Mouse (Mus musculus) monocyte, adult 5-6 weeks (primary cell): ENCODE measurements around the gene Mphosph8. TPM values are rescaled to one million over a fixed set of nuclear protein-coding genes. Genes with fewer than 3 reads are reported as not detected.

Experiments
- ATAC-seq: fragments of 153-309, 156-312 bp; replicated peaks from 2 replicates; pipeline ENCODE4 v1.8.0; 2017; ENCODE audit warnings: mild to moderate bottlenecking; ENCODE audit not compliant: low TSS enrichment, insufficient number of reproducible peaks, severe bottlenecking, poor library complexity, low FRiP score
- total RNA-seq: library from RNA; stranded (forward); fragments of 200-1000, 200-491, 200-594 nt; gene quantifications from 3 replicates; pipeline ENCODE4 v1.2.3, GENCODE M21; 2017

The Mphosph8 gene
- total RNA-seq: 20.5 to 54.0 TPM (median 23.9 TPM) in 3 replicates

DNA sequence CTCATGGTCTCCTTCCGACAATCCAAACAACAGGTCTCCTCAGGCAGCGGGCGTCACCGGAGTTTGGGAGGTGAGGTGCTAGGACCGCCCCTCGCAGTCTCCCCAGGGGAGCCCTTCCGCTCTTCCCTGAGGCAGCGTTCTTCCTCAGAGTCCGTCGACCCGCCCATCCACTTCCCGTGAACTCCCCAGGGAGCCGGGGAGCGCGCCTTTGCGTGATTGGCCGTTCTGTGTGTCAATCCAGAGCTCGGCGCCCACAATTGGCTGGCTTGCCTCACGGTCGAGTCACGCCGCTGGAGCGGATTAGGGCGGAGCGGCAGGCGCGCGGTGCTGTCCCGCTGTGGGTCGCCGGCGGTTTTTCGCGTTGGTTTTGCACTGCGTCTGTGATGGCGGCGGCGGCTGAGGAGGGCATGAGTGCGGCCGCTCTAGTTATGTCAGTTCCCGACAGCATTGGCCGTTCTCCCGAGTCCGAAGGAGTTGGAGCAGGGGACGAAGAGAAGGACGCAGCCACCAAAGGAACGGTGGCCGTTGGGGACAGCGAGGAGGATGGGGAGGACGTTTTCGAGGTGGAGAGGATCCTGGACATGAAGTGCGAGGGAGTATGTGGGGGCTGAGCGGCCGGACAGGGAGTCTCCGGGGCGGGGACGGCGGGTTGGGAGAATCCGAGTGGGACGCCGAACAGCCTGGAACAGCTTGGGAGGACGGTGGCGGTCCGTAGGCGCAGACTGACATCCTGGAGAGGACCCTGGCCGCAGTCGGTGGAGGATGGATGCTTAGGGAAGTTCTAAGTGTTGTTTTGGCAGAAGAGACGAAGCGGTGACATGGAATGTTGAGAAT lies at the start of gene Mphosph8:
Mphosph8 (plus strand) TSS at position 280 of the 834 bp plus-strand sequence.
- peak; percentile 100 for ATAC-seq

DNA sequence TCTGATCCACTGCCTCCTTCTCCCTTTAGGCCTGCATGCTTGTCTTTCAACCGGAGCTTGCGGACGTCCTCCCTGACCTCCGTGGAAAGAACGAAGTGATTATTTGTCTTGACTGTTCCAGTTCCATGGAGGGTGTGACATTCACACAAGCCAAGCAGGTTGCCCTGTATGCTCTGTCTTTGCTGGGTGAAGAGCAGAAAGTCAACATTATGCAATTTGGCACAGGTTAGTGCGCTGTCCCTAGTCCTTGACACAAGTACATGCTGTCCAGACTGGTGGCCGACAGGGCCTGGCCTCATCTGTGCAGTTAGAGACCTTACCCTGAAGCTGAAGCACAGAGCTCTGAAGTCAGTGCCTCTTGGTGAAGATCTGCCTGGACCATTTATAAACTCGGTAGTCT lies 47.6 kb upstream of the Mphosph8 start:
- ATAC-seq: no peak

DNA sequence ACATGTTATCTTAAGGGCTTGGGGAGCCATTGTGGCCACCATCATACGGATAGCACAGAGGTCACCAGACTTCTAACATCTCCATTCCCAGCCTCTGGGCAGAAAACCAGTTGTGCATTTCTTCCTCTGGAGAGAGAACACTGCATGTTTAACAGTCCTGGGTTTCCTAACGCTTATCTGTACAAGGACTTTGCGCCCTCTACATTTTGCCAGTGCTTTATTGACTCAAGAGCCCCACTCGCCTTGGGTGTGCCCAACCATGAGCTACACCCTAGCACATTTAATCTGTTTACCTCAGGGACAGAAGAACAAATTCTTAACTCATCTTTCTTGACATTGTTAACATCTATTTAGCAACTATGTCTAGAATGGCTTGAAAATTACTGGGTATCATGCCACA lies 41.8 kb upstream of the Mphosph8 start:
- no peak for ATAC-seq

DNA sequence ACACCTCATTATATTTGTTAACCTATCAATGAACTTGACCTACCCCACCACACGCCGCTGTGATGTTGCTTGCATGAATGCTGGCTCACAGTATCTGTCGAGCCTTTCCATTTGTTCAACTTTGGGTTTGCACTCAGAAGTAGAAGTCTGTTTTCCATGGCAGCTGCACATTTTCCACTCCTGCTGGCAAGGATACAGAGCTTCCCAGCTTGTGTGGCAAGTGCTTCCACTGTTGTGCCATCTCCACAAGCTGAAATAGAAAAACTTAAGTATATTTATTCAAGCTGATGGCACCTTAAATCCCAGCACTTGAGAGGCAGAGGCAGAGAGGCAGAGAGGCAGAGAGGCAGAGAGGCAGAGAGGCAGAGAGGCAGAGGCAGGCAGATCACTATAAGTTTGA lies 39.7 kb upstream of the Mphosph8 start:
- ATAC-seq: no peak

DNA sequence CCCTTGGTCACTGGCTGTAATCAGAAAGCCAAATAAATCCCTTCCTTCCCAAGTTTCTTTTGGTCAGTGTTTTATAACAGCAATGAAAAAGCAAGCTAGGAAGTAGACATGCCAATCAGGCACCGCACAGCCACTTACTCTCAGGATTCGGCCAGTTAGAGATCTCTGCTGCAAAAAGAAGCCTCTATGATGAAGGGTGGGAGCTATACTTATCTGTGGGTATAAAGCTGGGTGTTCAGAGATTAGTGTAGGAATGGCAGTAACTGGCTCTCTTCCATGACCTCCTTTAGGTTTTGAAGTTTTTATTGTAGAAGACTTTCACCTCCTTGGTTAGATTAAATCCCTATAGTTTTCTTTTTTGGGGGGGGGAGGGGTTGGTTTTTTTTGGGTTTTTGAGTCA lies 36.9 kb upstream of the Mphosph8 start:
- ATAC-seq: no peak

DNA sequence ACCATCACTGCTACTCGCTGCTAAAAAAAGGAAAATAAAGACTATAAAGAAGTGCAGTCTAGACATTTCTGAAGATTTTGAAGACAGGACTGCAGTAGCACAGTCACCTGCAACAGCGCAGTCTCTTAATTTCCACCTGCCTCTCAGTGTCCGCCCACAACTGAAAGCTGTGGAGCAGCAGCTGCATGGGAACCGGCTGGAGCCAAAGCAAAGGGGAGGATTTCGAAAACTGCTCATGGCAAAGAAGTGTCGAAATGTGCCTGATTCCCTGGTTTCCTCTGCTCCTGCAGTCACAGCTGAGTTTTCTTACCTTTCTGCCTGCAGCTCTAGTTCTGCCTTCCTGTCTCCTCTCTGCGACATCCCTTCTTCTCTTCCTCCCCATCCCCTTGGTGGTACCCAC lies 20.8 kb upstream of the Mphosph8 start:
- no peak for ATAC-seq

DNA sequence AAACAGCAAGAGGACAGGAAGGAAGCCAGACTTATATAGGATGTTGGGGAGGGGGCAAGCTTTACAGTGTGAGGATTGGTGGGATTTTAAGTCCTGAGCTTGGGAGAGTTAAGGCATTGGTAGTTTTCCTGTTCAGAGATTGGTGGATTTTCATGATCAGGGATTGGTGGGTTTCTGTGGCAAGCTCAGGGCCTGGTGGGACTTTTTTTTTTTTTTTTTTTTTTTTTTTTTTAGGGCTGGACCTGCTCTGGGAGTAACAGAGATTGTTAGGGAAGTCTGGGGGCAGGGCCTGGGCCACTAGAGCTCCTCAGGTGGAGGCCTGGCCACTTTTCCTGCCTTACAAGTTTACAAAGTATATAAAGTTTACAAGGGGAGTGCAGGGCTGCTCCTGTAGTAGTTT lies 18.6 kb upstream of the Mphosph8 start:
- no peak for ATAC-seq

DNA sequence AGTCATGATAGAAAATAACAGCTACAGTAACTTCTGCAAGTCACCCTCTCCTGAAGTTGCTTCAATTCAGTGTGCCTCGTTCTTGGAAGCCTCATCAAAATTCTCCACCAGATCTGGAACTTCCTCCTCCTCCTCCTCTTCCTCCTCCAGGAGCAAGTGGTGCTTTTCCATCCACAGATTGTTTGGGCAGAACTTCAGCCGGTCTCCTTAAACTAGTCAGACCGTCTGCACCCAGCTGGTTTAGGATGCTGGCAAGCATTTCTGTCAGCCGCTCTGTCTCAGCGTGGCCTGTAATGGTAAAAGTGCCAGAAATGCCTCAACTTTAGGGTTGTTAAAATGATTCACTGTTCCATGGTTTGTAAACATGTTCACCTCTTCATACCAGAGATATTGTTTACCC lies 2.4 kb upstream of the Mphosph8 start:
- ATAC-seq: no peak

DNA sequence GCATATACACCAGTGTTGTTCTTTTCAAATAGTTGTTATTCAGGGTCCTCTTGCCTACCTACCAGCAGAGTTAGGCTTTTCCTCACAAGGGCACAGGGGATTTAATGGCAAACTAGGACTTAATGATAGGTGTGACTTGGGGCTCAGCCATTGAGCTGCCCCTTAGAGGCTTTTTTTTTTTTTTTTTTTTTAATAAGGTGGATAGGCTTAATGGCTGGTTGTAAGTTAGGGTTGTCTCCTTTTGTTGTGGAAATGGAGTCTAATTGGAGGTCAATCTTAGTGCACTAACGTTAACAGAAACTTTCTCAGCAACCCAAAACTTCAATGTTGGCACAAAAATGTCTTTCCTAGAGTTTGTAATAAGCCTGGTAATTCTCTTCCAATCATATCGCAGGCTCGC lies 1.1 kb upstream of the Mphosph8 start:
- ATAC-seq: no peak

DNA sequence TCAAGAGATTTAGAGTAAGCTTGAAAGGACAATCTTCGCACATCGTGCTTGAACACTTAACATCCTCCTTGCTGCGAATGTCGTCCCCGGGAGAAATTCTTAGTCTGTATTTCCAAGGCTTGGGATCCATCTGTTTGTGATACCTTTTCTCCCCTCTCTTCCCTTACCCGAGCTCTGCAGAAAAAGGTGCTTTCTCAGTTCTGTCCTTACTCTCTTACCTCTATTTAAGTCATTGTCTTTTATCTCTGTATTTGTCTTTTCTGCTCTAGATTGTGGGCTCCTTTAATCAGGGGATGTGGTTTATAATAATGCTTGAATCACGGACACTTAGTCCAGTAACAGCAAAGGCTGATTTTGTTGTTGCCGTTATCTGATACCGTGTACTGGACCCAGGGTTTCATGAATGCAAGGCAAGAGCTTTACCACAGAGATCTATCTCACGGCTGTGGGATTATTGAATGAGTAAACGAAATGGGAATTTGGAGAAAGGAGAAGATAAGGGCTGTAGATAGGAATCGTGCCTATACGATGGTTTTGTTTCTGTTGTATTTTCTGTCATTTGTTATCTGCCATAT lies 1.1 kb downstream of the Mphosph8 start:
- no peak for ATAC-seq

DNA sequence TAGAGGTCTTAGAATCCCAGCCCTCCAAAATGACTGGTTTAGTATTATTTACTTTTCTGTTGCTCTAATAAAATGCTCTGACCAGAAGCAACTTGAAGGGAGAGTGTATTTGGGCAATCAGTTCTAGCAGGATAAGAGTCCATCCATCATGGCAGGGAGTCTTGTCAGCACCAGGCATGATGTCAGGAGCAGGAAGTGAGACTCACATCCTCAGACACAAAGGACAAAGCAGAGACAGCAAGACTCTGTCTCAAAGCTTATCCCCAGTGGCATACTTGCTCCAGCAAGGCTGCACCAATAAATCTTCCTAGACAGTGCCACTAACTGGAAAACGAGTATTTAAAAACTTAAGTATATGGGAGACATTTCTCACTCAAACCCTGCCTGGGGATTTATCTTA lies 17.4 kb downstream of the Mphosph8 start:
- no peak for ATAC-seq

DNA sequence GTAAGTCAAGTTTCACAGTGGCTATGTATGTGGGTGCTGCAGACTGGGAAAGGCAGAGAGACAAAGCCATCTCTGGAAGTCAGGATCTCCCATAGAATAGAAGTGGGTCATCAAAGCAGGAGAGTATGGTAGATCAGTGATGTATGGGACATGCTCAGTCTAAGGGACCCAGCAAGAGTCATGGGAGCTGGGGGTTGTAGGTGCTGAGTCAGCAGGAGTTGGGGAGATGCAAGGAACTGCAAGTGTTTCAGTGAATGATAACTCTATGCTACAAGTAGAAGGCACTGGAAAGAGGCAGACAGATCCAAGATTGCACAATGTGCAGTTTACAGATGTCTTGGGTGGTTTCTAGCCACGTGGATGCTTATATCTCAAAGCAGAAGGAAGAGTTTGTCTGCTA lies 21.1 kb downstream of the Mphosph8 start:
- ATAC-seq: no peak

DNA sequence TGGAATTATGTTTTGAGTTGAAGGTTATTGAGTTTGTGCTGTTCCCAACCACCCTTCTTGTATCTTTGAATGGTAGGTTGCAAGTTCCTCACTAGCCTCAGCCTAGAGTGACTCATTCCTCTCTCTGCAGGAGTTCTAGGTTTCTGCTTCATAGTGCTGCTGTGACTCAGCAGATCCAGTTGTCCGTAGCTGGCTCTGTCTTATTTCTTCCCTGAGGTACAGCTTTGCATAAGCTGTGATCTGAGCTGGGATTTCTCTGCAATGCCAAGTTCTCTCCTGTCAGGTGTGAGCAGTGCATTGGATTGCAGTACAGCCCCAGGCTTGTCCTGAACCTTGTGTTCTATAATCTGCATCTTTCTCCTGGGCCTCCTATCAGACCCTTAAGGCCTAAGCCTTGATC lies 21.7 kb downstream of the Mphosph8 start:
- ATAC-seq: no peak

DNA sequence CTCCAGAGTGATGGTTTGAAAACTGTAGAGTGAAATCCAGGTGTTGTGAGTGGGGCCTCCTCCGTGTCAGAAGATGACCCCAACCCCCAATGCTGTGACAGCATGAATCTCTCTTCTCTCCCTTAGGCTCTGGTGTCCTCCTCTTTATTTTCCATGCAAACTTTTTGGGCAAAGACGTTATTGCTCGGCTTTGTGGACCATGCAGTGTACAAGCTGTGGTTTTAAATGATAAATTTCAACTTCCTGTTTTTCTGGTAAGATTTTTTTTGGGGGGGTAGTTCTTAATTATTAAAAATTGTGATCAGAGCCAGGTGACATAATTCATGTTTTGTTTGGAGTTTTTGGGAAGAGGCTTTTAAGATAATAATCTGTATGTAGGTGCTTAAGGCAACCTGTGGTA lies 27.4 kb downstream of the Mphosph8 start:
- ATAC-seq: no peak

DNA sequence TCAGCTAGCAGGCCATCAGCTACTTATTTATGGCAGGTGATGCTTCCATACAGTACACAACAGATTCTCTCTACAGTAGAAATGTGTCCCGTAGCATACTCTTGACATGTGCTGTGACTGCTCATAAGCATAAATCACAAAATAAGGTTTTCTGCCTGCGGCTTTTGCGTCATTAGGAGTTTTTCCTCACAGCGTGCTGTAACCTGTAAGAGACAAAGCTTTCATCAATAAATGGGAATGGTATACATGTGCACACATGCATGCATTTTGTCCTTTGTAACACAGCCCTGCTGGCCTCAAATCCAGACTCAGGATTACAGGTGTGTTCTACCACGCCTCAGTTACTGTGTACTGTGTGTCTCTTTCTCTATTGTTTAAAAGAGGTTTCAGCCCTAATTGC lies 29.8 kb downstream of the Mphosph8 start:
- no peak for ATAC-seq

DNA sequence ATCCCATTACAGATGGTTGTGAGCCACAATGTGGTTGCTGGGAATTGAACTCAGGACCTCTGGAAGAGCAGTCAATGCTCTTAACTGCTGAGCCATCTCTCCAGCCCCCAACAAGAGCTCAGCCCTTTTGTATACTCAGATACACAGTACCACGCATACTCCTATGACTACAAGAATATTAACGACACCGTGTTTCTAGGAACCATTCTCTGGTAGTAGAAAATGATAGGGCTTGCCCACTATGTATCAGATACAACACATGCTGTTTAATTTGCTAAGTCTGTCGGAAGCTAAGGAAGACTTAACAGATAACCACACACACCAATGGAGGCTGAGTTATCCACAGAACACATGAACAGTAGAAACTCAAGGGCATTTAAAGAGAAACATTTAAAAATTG lies 34.6 kb downstream of the Mphosph8 start:
- no peak for ATAC-seq

DNA sequence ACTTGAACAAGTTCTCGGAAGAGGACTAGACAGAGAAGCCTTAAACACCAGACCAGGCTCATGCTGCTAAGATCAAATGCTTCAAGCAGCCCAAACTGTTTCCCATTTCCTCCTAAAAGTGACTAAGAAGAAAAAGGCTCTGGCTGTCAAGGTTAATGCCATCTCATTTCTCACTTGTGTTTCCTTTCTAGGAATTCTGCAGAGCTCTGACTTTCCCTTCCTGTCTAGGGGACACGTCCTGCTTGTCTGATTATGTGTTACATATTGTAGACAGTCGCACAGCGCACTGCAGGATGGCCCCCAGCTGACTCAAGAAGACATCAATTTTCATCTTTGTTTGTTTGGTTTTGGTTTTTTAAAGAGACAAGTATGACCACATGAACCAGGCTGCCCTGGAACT lies 37.6 kb downstream of the Mphosph8 start:
- no peak for ATAC-seq

DNA sequence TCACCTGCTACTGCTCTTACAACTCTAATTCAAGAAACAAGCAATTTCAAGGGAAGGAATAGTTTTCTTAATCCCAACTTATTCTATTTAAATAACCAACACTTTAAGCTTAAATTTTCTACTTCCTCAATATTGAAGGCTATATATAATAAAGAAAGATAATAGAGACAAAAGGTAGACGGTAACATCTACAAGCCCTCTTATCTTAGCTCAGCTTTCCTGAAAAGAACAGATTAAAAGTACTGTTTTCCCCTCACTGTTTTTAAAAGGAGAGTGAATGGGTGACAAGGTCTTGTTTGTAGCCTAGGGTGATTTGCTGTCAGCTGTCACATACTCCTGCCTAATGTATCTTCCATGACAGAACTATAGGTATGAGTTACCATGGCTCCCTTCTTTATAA lies 58.4 kb downstream of the Mphosph8 start:
- no peak for ATAC-seq

DNA sequence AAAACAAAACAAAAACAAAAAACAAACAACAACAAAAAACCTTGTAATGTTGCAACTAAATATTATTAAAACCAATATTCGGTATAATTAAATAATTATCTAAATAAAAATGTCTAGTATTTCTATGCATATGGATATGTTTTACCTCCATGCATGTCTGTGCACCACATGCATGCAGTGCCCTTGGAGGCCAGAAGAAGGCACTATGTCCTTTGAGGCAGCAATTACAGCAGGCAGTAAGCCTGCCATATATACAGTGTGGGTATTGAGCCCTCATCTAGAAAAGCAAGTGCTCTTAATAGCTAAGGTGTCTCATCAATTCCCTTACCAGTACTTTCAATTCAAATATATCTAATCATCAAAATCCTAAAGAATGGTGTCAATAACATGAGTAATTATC lies 72.1 kb downstream of the Mphosph8 start:
- no peak for ATAC-seq
